Mouse (Mus musculus): ENCODE measurements around the gene Macf1. TPM values are rescaled to one million over a fixed set of nuclear protein-coding genes. Genes with fewer than 3 reads are reported as not detected.

Gene Macf1
- total RNA-seq, 2 experiments from 2014 or later, result 170 to 248 TPM

GRCm38 (mm10) chr4:123592046-123592445 is 92.1 kb downstream of the Macf1 start:
- DNase-seq, result no peak

GRCm38 (mm10) chr4:123591026-123591635 is 93.0 kb downstream of the Macf1 start:
- DNase-seq, result no peak

DNA sequence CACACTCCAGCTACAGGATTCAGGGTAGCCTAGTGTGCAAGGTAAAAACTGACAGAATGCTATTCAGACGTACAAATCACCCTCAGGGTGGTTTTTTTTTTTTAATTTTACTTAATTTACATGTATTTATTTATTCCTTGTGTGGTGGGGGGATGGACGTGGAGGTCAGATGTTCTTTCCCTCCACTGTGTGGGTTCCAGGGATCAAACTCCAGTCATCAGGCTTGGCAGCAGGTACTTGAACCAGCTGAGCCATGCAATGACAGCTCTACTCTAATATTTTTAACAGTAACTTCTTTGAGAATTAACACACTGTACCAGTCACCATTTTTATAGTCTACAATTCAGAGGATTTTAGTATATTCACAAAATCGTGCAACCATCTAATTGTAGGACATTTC is 94.7 kb downstream of the Macf1 start:
- no peak for DNase-seq

DNA sequence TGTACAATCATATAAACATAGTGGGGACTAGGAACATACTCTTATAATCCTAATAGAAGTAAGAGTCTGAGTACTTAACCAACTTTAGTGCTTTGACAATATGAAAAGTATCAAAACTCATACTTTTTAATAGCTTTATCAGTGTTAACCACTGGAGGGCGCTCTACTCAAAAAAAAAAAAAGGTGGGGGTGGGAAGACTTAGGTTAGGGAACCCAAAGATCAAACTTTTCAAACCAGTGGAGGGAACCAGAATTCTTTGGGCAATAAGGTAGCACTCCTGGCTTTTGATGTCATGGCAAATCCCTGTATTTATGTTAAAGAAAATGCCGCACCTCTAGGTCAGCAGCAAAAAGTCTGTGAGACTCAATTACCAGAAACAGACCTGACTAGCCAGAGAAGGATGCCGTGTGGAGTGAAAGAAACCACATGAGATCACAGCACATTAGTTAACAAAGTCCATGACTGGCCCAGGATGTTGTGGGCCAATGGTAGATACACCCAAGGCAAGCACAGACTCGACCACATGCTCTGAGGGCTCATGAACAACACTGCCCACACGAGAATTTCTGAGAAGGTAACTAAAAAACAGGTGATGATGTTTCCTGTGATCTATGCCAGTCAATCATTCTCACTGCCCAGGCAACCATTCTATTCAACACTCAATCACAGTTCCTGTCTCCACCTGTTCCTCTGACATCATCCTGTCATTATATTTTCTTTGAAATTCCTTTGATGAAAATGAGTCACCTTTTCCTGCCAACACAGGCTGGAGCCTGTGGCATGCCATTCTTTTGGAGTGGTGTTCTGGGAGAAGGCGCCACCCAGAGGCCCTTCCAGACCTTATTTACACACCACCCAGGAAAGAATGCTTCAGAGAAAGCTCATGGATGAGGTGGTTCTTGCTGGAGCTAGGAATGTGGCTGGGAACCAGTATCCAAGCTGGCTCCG is 95.5 kb downstream of the Macf1 start:
- peak; percentile 47 for DNase-seq

DNA sequence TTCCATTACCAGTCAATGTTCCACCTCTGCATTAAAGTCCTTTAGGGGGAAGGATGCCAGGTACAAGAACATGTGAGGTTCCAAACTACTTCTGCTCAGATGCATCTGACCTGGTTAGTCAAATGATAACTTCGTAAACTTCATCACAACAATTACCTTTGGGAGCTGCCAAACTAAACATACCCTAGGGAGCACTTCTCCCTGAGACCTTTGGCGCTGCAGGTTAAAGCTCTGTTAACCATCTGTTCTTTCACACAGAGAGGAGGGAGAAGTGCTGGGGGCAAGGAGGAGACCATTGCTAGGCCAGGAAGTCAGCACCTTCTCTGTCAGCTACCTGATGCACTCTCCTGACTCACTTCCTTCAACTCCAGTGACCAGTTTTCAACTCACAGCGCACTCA is 96.5 kb downstream of the Macf1 start:
- DNase-seq, result no peak

DNA sequence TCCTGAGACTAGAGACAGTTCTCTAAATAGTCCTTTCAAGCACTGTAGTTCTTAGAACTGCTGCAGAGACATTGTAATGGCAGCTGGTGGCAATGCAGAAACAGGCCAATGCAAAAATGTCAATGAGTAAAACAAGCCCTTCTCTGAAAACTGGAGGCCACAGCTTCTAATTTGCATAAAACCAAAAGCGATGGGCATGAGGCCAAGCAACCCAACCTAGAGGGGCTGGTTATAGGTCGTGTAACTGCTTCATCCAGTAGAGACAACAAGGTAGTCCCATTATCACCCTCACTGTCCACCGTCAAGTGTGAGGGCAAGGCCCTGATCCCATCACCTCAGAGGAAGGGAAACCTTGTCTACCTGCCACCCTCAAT is 99.5 kb downstream of the Macf1 start:
- DNase-seq, result no peak

- no peak for DNase-seq
Observed at GRCm38 (mm10) chr4:123584084-123584719, 100.0 kb downstream of the Macf1 start.

GRCm38 (mm10) chr4:123577469-123578088 is 106.6 kb downstream of the Macf1 start:
- DNase-seq, result no peak

- DNase-seq, result peak; percentile 46
Observed at GRCm38 (mm10) chr4:123572434-123573336, 111.5 kb downstream of the Macf1 start.

GRCm38 (mm10) chr4:123571869-123572268 is 112.3 kb downstream of the Macf1 start:
- no peak for DNase-seq

GRCm38 (mm10) chr4:123565291-123565861 is 118.8 kb downstream of the Macf1 start:
- DNase-seq, result no peak

DNA sequence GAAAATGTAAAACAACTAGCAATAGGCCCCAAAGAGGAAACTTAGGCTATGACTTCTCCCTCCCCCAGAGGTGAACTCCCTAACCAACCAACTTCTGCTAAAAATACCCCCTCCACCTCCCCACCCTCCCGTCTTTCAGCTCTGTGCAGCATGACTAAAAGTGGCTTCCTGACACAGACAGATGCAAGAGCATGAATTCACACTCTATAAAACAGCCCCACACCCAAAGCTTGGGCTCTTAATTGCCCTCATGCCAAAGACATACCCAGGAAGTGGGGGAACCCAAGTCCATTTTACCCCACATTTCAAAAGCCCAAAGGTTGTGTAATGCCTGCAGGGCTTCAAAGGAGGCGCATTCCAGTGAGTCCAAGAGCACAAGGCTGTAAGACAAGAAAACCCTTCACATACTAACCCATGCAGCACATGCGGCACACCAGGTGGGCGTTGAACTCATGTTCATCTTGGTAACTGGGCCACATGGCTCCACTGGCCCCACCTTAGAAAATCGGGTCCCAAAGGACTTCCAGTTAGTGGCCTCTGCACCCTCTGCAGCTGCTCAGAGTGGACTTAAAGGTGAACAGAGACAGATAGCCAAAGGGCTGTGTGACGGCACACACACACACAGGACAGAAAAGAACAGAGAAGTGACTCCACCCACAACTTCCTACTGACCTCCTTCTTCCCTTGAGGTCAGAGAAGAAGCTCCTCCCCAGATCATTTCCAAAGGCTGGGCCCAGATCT is 119.9 kb downstream of the Macf1 start:
- DNase-seq, result peak; percentile 7

DNA sequence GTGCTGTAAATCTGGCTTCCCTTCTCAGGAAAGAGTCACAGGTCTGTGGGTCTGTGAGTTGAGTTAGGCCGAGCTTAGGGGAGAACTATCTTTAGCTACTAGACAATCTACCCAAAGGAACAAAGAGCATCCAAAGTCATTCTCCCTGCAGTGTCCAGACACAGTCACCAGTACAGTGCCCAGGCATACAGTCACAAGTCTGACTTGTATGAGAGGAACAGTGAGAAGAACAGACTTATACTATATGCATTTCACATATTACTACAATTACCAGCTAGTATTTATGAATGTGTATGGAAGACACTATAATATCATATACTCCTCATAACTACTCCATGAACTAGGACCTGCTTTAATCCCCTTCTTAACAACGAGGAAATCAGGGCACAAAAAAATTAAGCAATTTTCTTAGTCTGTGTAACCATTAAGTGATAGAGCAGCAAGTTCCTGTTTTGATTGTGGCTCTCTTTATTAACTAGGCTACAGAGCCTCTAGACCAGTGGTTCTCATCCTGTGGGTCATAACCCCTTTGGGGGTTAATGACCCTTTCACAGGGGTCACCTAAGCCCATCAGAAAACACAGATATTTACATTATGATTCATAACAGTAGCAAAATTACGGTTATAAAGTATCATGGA is 121.9 kb downstream of the Macf1 start:
- DNase-seq, result no peak

GRCm38 (mm10) chr4:123560896-123561295 is 123.3 kb downstream of the Macf1 start:
- DNase-seq, result no peak

DNA sequence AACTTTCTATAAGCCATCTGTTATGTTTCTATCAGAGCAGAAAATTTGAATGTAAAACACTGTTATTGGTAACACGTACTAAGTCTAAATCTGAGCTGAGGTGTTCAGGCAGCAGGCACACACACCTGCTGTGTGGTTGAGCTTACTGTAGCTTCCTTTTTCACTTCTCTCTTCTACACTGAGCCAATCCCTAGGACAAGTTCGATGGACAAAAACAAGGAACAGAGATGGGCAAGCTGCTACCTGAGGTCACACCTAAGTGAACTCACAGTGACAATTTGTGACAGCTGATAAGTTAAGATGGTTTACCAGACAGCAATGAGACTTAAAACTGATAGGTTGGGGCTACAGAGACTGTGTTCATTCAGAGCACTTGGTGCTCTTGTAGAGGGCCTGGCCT is 125.7 kb downstream of the Macf1 start:
- no peak for DNase-seq

- DNase-seq, result no peak
Observed at GRCm38 (mm10) chr4:123555251-123555650, 128.9 kb downstream of the Macf1 start.

- no peak for DNase-seq
Observed at GRCm38 (mm10) chr4:123552689-123553088, 131.5 kb downstream of the Macf1 start.

GRCm38 (mm10) chr4:123548317-123548716 is 135.8 kb downstream of the Macf1 start:
- DNase-seq, result no peak

GRCm38 (mm10) chr4:123543691-123544090 is 140.5 kb downstream of the Macf1 start:
- DNase-seq, result no peak

GRCm38 (mm10) chr4:123535271-123535670 is 148.9 kb downstream of the Macf1 start:
- DNase-seq, result peak; percentile 76

Measured in adrenal gland, postnatal 10 days (tissue).